Mouse (Mus musculus): Measurements from ENCODE around the gene Qprt.

Gene Qprt

GRCm38 (mm10) chr7:127121911-127122270 is at the start of gene Qprt:
Gene Qprt, minus strand, starts transcription at chr7:127122226.
- CTCF ChIA-PET: no interaction called here

DNA sequence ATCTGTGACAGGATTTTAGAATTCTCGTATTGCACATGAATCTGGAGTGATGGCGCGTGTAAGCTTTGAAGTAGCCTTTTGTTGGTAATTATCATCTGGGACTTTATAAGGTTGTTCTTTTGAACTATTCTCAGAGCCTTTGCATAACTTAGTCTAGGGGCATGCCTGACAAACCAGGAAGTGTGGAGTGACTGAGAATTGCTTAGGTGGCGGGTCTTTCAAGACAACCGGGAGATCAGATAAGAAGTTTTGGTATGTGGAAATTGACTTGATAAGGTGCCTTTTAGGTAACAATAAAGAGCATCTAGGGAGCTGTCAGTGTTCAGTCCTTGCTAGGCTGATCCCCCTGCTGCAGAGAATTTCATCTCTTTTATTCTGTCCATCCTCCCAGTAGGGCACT is 44.5 kb upstream of the Qprt start:
- CTCF ChIA-PET: no interaction called here

DNA sequence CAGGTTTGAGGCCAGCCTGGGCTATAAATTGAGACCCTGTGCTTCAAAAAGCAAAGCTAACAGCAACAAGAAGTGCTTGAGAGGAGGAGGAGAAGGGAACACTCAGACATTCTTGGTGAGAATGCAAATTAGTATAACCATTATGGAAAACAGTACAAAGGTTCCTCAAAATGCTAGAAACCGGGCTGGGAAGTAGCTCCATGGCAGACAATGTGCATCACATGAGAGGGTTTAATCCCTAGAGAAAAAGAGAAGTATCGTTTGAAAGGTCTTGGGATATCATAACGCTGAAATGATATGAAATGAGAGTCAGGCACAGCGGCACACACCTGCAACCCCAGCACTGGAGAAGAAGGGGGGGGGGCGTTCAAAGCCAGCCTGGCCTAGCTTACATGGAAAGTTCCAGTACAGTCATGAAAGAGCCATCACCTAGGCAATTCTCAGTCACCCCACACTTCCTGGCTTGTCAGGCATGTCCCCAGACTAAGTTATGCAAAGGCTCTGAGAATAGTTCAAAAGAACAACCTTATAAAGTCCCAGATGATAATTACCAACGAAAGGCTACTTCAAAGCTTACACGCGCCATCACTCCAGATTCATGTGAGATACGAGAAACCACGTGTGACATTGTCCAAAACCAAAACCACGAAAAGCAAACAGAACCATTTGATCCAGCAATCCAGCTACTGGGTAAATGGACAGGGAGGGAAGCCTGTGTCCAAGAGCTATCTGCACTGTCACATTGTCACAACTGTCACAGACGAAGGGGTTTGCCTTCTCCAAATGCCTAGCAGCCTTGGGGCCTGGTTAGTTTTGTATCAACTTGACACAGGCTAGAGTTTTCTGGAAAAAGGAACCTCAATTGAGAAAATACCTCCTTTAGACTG is 43.8 kb upstream of the Qprt start:
- CTCF ChIA-PET: interaction anchor here (0.7 kb wide), 1 partner anchor 743 kb away, joined by 4 read pairs; no protein-coding TSS in a partner anchor

GRCm38 (mm10) chr7:127164002-127164401 is 42.0 kb upstream of the Qprt start:
- CTCF ChIA-PET: no interaction called here

- CTCF ChIA-PET: interaction anchor here (0.6 to 0.7 kb wide), 2 partner anchors 29 to 89 kb away, joined by 3 to 4 read pairs; no protein-coding TSS in a partner anchor
These were observed 40.5 kb upstream of the Qprt start for GRCm38 (mm10) chr7:127162546-127162945.

- CTCF ChIA-PET: no interaction called here
These were observed 35.5 kb upstream of the Qprt start for GRCm38 (mm10) chr7:127157548-127157947.

- CTCF ChIA-PET: no interaction called here
These were observed 31.5 kb upstream of the Qprt start for GRCm38 (mm10) chr7:127153477-127153876.

- CTCF ChIA-PET: no interaction called here
These were observed 30.4 kb upstream of the Qprt start for GRCm38 (mm10) chr7:127152464-127152863.

DNA sequence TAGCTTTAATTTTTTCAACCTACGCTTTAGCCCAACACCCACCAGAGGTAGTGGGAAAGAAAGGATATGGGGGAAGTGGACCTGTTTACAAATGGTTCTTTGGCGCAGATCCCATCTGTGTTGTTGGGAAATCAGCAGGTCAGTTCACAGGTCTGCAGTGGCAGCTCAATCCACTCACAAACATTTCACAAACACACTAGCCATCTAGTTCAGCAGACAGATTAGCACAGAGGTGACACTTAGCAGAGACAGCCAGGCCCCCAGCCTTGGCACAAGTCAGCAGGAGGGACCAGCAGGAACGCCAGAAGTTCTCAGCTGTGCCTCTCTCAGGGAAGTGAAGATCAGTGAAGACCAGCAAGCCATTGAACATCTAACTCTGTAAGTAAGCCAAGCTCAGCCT is 25.9 kb upstream of the Qprt start:
- CTCF ChIA-PET: interaction anchor here (0.6 kb wide), 1 partner anchor 784 kb away, joined by 6 read pairs; no protein-coding TSS in a partner anchor

- CTCF ChIA-PET: interaction anchor here (0.7 to 1.0 kb wide), 2 partner anchors 67 to 680 kb away, joined by 3 to 5 read pairs; no protein-coding TSS in a partner anchor
These were observed 24.2 kb upstream of the Qprt start for GRCm38 (mm10) chr7:127146267-127146603.

DNA sequence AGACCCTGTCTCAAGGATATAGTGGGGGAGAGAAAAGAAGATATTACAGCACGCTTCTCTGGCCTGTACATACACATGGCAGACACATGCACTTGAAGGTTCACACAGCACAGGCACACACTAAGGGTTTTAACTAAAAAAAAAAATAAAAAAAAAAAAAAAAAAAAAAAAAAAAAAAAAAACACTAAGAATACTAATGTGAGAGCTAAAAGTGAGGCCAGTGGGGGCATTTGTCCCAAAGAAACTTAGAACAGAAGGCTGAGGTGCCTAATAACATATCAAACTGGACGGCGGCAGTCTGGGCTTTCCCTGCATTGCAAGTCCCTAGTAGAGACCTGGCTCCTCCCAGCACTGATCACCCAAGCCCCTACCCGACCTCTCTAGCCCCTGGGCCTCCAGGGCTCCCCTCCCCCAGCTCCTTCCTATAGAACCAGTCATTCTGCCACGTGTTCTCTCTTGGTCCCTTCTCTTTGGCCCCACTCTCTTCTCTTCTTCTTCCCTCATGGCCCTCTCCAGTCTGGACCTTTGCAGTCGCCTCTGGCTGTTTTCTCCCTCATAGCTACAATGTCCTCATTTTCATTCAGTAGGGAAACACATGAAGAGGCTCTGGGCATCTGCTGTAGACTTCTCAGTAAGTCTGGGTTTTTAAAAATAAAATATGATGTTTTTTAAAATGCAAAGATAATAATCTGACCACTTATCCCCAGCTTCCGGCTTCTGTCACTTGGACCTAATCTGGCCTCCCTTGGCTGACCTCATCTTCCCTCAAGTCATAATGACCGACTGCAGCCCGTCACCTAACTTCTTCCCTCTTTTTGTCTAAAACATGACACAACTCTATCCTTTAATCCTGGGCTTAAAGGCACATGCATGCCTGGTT is 23.6 kb upstream of the Qprt start:
- CTCF ChIA-PET: interaction anchor here (0.6 to 1.0 kb wide), 3 partner anchors 679 to 1075 kb away, joined by 4 to 5 read pairs (median 4); no protein-coding TSS in a partner anchor

- CTCF ChIA-PET: no interaction called here
These were observed 22.4 kb upstream of the Qprt start for GRCm38 (mm10) chr7:127144412-127144811.

DNA sequence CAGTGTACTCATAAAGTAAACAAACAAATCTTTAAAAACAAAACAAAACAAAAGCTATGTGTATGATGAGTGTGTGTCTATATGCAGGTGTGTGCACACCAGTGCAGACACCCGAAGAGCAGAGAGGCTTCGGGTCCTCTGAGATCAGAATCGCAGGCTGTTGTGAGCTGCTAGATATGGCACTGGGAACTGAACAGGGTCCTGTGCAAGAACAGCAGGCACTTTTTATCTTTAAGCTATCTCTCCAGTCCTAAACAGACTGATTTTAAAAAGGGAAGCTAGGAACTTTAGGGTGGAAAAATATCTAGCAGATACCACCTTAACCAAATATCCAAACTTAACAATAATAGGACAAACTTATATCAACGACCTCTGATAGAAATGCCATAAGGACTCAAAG is 20.6 kb upstream of the Qprt start:
- CTCF ChIA-PET: interaction anchor here (0.6 kb wide), 2 partner anchors 20 to 149 kb away, joined by 3 to 15 read pairs; no protein-coding TSS in a partner anchor

DNA sequence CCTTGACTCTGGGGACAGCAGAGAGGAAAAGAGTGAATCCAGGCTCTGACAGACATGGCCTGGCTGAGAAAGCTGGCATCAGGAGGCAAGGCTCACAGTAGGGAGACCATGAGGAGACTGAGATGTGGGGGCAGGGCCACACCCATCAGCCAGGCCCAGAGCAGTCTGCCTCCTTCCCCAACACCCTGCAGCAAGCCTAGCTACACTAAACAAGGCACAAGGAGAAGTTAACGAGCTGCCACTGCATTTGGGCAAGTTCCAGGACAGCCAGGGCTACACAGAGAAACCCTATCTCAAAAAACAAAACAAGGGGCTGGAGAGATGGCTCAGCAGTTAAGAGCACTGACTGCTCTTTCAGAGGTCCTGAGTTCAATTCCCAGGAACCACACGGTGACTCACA is 20.2 kb upstream of the Qprt start:
- CTCF ChIA-PET: no interaction called here

DNA sequence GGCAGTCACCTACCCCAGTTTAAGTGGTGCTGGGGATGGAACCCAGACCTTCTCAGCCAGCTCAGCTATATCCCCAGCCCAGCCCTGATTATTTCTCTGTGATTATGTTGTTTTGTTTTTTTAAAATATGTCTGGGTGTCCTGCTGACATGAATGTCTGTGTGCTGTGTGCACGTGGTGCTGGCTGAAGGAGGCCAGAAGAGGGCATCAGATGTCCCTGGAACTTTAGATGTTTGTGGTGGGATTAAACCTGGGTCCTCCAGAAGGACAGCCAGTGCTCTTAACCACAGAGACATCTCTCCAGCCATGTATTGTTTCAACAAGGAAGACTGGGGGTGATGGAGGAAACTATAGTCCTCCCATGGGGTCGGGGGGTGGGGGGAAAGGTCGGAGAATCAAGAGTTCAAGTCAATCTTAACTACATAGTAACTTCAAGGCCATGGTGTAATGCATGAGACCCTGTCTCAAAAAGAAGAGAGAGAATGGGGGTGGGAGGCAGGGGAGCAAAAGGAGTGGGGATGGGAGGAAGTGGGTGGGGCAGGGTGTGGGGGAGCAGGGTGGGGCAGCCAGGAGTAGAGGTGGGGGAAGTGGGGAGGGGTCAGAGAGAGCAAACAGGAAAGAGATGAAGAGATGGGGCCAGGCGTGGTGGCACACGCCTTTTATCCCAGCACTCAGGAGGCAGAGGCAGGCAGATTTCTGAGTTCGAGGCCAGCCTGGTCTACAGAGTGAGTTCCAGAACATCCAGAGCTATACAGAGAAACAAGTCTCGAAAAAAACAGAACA is 18.8 kb upstream of the Qprt start:
- CTCF ChIA-PET: interaction anchor here (0.8 kb wide), 1 partner anchor 36 kb away, joined by 3 read pairs; no protein-coding TSS in a partner anchor

DNA sequence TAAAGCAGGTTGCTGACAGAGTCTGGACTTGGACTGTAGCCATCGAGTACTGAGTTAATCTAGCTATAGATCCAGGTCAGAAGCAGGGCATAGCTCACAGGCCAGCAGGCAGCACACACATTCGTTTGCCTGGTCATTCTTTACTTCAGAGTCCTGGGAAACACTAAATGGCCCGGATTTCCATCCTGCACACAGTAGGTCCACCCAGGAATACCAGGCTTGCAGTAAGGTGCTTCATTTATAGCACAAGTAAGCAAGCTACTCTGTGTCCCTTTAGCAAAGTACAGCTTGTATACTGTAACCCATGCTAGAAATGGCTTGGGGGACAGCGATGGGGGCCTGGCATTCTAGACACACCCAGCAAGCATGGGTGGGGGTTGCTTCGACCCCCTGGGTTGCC is 17.5 kb upstream of the Qprt start:
- CTCF ChIA-PET: no interaction called here

DNA sequence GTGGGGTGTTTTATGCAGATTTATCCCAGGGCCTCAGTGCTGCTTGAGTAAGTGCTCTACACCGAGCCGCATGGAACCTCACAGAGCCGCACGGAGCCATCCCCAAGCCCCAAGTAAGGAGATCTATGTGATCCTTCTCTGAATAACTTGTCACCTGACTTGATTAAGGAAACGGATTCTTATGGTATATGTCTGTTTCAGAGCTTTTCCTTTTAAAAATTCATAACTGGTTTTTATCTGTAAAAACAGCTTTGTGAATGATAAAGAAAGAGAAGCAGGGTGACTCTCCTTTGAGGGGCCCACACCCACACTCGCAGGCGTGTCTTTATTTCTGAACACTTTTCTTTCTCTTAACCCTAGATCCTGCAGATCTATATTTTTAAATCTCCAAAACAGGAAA is 17.1 kb upstream of the Qprt start:
- CTCF ChIA-PET: no interaction called here

DNA sequence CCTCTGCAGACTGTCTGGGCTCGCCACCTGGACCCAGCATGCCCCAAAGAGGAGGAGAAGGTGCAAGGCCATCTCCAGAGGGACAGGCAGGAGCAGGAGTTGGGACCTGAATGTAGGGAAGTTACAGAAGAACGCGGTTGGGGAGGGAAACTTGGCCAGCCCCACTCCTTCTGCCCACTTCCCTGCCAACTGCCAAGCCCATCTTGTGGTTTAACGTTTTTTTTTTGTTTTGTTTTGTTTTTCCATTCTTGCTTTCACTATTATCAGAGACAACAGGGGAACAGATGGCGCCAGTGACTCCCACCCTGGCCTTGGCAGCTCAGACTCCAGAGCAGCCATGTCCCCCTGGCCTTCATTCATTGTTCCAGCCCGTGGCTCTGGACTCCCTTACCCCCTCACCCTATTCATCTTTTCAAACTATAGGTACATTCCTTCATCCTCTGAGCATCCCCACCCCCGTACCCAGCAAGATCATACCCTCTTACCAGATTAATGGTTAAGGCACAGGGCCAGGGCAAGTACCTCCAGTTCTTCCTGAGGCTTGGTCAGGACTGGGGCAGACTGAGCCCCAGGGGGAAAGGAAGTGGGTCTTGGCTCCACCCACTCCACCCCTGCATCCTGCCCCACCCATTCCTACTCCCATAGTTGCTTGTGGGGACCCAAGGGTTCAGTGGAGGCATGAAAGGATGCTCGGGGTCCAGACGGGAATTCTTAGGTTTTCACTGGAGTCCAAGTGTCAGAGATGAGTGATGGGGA is 15.4 kb upstream of the Qprt start, which contains the start of gene Spn:
Gene Spn (minus strand): TSS at position 562 of the 756 bp plus-strand sequence.
- CTCF ChIA-PET: interaction anchor here (0.7 kb wide), 1 partner anchor 325 kb away, joined by 3 read pairs; no protein-coding TSS in a partner anchor

DNA sequence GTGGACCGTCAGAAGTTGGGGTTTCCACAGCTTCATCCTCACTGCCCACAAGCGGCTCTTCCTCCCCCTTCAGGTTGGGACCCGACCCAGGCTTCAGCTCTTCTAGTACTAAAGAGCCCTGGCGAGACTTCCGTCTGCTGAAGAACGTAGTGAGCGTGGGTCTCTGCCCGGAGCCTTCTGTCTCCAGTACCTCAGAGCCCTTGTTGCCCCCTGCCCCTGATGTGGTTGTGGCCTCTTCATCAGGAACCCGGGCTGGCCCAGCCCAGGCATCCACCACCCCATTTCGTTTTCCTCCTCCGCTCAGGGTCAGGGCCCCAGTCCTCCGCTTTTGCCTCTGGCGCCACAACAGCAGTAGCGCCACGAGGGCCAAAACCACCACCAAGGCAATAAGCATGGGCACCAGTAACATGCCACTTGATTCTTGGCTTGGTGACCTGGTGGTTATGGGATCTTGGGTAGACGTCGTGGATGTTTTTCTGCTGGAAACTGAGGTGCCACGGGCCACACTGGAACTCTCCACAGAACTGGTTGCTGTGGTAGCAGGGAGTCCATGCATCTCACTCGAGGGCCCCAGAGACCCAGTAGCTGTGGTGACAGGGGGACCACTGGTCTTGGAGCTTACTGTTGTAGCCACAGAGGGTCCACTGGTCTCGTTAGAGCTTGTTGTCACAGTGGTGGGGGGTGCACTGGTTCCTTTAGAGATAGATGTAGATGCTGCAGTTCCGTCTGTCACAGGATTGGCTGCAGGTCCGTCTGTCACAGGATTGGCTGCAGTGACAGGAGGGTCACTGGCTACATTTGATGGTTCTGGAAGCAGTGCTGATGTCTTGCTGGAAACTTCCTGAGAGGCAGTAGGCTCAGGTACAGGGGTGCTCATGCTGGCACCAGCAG is 14.4 kb upstream of the Qprt start:
- CTCF ChIA-PET: interaction anchor here (0.7 kb wide), 1 partner anchor 324 kb away, joined by 3 read pairs; no protein-coding TSS in a partner anchor
